Mouse (Mus musculus) left cerebral cortex, postnatal 14 days (tissue): ENCODE results near the gene Cfap46. TPM values are rescaled to one million over a fixed set of nuclear protein-coding genes. Genes with fewer than 3 reads are reported as not detected.
A peak's percentile ranks its signal among the peaks of the same experiment; 100 is the strongest.

Experiments used
- DNase-seq, 2 experiments: peaks; one replicate each; pipeline ENCODE4 v3.0.0; 2021 to 2022; ENCODE audit warnings: low spot score in 2 of 2, mixed read lengths in 1 of 2
- intact Hi-C: fragments of 180-260 bp; cut with DNase I; formaldehyde crosslinking; loops from one replicate; pipeline ENCODE4 v1.15.1; 2025
- total RNA-seq, 2 experiments: library from RNA; stranded (reverse); gene quantifications; 2 replicates each; pipeline ENCODE4 v1.2.3; 2021

The Cfap46 gene
- total RNA-seq, 2 experiments from 2014 or later, result 1.6 to 2.2 TPM

- no peak for DNase-seq
These were observed 99.1 kb downstream of the Cfap46 start for GRCm38 (mm10) chr7:139584221-139585175.

GRCm38 (mm10) chr7:139583094-139583737, 100.4 kb downstream of the Cfap46 start:
- no peak for DNase-seq
- intact Hi-C loops, result no loop called here

More at GRCm38 (mm10) chr7:139584221-139585175, 99.1 kb downstream of the Cfap46 start:
- intact Hi-C loops, result no loop called here

DNA sequence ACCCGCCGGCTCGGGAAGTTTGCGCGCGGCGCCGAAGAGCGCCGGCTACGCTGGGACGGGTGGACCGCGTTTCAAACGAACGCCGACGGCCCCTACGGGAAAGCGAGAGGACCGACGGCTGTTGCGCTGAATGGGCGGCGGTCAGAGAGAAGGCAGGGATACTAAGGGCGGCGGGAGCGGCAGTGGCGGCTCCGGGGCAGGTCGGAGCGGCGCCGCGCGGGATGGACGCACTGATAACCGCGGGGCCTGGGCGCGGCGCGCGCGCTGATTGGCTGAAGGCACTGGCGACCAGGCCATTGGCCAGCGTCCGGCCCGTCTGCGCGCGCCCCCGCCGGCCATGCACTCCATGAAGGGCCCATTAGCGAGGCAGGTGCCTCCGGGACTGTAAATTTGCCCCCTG, 101.0 kb downstream of the Cfap46 start, which contains the start of gene Nkx6-2:
TSS of gene Nkx6-2 (minus strand) at position 203 of the 400 bp plus-strand sequence.
- intact Hi-C loops, result no loop called here
- DNase-seq, result peak in 1 of 2 experiments; percentile 27

DNA sequence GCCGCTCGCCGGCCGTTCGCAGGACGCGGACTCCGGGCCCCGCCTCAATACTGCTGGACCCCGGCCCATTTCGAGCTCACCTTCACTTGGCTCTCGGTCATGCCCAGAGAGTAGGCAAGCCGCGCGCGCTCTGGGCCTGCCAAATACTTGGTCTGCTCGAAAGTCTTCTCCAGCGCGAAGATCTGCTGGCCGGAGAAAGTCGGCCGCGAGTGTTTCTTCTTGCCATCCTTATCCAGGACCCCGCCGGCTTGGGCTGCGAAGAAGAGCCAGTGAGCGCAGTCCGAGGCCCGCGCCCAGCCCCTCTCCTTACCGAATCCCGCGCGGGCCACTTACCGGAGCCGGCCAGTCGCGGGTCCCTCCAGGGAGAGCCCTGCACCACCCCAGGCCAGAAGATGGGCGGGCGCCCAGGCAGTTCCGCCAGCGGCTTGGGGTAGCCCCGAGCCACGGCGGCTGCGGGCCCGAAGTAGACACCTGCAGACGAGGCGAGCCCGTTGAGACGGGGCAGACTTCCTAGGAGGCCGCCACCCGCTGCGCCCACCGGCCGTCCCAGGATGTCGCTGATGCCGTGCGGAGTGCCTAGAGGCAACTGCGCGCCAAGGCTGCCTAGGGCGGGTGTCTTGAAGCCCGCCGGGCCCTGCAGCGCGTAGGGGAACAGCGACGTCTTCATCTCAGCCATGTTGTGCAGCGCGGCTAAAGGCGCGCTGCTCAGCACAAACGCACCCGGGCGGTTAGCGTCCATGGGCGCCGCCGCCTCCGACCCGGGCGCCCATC, 101.6 kb downstream of the Cfap46 start:
- no peak for DNase-seq
- intact Hi-C loops, result no loop called here

DNA sequence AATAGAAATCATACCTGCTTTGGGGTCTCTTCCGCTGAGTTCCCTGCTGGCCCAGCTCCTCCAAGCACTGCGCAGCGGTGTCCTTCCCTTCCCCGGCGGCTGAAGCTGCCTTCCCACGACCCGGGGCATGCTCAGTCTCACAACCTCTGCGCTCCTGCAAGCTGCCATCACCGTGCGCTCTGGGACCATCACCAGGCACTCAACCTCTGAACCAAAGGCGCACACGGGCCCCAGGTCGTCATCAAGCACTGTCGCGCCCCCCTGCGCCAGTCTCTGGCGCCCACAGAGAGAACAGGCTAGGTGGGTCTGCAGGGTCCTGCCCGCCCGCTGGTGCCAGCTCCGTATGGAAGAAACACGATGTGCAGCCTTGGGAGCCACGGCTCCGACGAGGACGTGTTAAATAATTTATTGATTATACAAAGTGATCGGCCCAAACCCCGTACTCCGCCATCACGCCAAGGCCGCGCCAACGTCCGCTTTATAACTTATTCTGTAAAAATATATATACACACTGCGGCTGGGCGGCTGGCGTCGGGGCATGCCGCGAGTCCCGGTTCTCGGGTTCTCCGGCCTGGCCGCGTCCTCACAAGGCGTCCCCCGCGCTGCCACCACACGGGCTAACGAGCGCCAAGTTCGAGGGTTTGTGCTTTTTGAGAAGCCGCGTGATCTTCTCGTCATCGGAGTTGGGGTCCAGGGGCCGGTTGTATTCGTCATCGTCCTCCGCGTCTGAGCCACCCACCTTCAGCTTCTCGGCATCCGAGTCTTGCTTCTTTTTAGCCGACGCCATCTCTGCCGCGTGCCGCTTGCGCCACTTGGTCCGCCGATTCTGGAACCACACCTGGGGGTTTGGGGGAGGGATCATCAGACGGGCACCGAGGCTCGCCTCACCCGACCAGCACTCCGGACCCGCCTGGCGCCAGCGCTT, 102.5 kb downstream of the Cfap46 start:
- intact Hi-C loops, result no loop called here
- no peak for DNase-seq

GRCm38 (mm10) chr7:139579261-139579905, 104.2 kb downstream of the Cfap46 start:
- intact Hi-C loops, result no loop called here
- DNase-seq, result no peak

DNA sequence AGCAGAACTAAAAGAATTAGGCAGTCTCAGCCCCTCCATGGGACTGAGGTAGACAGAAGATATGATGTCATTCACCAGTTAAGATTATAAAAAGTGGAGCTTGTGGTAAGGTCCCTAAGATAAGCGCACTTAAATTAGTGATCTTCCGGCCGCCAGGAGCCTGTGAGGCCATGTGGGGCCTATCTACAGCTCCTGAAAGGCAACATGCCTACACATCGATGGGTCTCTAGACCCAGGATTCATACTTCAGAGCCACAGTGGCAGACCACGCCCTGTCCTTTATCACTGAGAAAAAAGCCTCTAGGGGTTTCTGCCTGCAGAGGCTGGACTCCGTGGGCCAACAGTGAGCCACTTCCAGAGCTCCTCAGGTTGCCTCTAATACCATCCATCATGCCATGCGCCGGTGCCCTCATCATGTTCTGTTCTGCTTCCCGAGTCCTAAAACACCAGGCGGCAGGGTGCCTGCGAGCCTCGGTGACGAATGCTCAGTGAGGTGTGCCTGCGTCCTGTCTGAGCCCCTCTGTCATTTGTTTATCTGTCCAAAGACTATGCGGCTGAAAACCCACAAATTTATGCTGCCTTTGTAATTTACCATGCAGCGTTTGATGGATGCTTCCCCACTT, 107.4 kb downstream of the Cfap46 start:
- no peak for DNase-seq
- intact Hi-C loops, result no loop called here

GRCm38 (mm10) chr7:139572665-139573064, 111.0 kb downstream of the Cfap46 start:
- no peak for DNase-seq
- intact Hi-C loops, result no loop called here

GRCm38 (mm10) chr7:139570788-139571187, 112.8 kb downstream of the Cfap46 start:
- intact Hi-C loops, result no loop called here
- no peak for DNase-seq

GRCm38 (mm10) chr7:139566533-139566932, 117.1 kb downstream of the Cfap46 start:
- no peak for DNase-seq
- intact Hi-C loops, result no loop called here

DNA sequence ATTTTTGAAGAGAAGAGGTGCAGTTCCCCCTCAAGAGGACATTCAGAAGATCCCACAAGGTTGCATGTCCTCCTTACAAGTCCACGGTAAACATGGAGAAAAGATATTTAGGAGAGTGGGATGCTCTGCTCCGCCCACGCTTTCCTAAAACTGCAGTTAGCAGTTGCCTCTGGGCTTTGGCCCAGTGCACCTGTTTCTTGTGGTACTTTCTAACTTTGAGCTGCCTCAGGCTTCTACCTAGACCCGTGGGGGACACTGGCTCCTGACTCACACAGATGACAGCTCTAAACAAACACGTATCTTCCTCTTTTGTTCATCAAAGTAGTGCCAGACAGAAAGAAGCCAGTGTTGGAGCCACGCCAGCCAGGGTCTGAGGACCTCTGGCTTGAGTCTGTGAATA, 117.6 kb downstream of the Cfap46 start:
- DNase-seq, result no peak
- intact Hi-C loops, result no loop called here

DNA sequence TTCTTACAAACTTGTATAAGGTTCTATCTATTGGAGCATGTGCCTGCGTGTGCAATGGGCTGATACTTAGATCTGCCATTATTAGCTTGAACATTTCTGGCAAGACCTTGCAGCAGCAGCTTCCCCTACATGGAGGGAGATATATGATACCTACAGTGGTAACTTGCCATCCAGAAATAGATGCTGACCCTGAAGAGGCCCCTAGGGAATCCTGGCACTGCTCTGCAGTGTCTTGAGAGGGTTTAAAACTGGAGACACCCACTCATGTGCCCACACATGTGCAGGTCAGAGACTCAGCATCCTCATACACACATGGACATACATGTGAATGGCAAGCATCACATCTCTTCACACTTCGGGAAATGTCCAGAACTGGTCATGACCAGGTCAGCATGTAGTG, 119.5 kb downstream of the Cfap46 start:
- no peak for DNase-seq
- intact Hi-C loops, result no loop called here

DNA sequence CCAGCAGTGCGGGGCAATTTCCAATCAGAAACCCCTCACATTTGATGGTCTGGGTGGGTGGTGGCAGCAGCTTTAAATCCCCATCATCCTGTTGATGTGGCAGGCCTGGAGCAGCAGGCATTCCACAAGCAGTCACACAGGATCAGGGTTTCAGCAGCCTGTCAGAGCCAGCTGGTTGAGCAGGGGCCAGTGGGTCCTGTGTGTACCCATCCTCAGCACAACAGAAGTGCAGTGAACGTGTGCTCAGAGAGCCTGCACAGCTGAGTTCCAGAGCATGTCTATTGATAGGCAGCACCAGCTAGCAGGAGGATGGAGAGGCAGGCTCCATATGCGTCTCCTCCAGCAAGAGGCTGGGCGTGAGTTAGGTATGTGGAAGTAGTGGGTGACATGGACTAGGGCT, 120.2 kb downstream of the Cfap46 start:
- no peak for DNase-seq
- intact Hi-C loops, result no loop called here

GRCm38 (mm10) chr7:139559659-139560058, 124.0 kb downstream of the Cfap46 start:
- intact Hi-C loops, result no loop called here
- DNase-seq, result no peak

GRCm38 (mm10) chr7:139556746-139557526, 126.7 kb downstream of the Cfap46 start:
- DNase-seq, result no peak
- intact Hi-C loops, result no loop called here

GRCm38 (mm10) chr7:139556331-139556730, 127.3 kb downstream of the Cfap46 start:
- intact Hi-C loops, result no loop called here
- DNase-seq, result no peak

- no peak for DNase-seq
- intact Hi-C loops, result no loop called here
These were observed 132.1 kb downstream of the Cfap46 start for GRCm38 (mm10) chr7:139551519-139551918.
